Mouse (Mus musculus) forebrain, postnatal 0 days (tissue): ENCODE measurements at regions not wholly inside any gene's neighbourhood (a gene's known extent, or its start where the extent isn't known, plus 50 kb on each side); places are given as distances from the start of the nearest gene placed in this dataset.

Source experiments
- ATAC-seq: fragments of 200-750 bp; cut with Nextera tagmentation; 2 replicates; pipeline ENCODE4 v1.8.0; 2017; ENCODE audit warnings: mild to moderate bottlenecking, moderate library complexity
- DNase-seq: peaks from one replicate; pipeline ENCODE4 v3.0.0-alpha.2; 2015
- H3K27ac ChIP-seq: fragments of 300-500 bp; sonication (generic); 2 replicates; pipeline ENCODE4 v1.5.1; 2014; ENCODE audit warnings: low read depth, mild to moderate bottlenecking, antibody characterized with exemption, low read length, moderate library complexity, mixed read lengths
- H3K27me3 ChIP-seq: fragments of 300-500 bp; sonication (generic); 2 replicates; pipeline ENCODE4 v1.6.1; 2014; ENCODE audit warnings: mild to moderate bottlenecking, low read length, mixed read lengths; ENCODE audit not compliant: insufficient read depth
- H3K36me3 ChIP-seq: fragments of 300-500 bp; sonication (generic); 2 replicates; pipeline ENCODE4 v1.6.1; 2014; ENCODE audit warnings: mild to moderate bottlenecking, moderate library complexity; ENCODE audit not compliant: insufficient read depth
- H3K4me1 ChIP-seq: fragments of 300-500 bp; sonication (generic); 2 replicates; pipeline ENCODE4 v1.6.1; 2014; ENCODE audit warnings: antibody characterized with exemption; ENCODE audit not compliant: insufficient read depth
- H3K4me2 ChIP-seq: fragments of 300-500 bp; sonication (generic); 2 replicates; pipeline ENCODE4 v1.6.1; 2014; ENCODE audit warnings: low read depth, mild to moderate bottlenecking, moderate library complexity
- H3K4me3 ChIP-seq: fragments of 300-500 bp; sonication (generic); 2 replicates; pipeline ENCODE4 v1.5.1; 2014; ENCODE audit warnings: low read depth, low read length, mixed read lengths
- H3K9ac ChIP-seq: fragments of 300-500 bp; sonication (generic); 2 replicates; pipeline ENCODE4 v1.6.1; 2014; ENCODE audit warnings: mild to moderate bottlenecking
- H3K9me3 ChIP-seq: fragments of 300-500 bp; sonication (generic); 2 replicates; pipeline ENCODE4 v1.6.1; 2016; ENCODE audit warnings: low read length
- CTCF ChIP-seq: sonication (generic); IDR thresholded peaks from 2 replicates; pipeline ENCODE4 v1.5.1; 2016; ENCODE audit warnings: antibody characterized with exemption, control low read depth, low read depth
- WGBS: fragments of 180-500 bp; shearing (Covaris S2); extraction: QIAGEN DNeasy Blood & Tissue Kit; methylation state at CpG from one replicate; pipeline ENCODE4 v1.1.7; 2014; 5-methylcytosine and 5-hydroxymethylcytosine counted together

- no peak for DNase-seq
- no peaks in the 10 kb centered on the region for H3K4me1 ChIP-seq
- H3K9me3 ChIP-seq = no peaks in the 10 kb centered on the region
- H3K9ac ChIP-seq = no peak overlapping the region
- H3K27ac ChIP-seq = no peak overlapping the region
- no peak overlapping the region for H3K4me3 ChIP-seq
- H3K36me3 ChIP-seq = no peaks in the 10 kb centered on the region
- 86% methylated on average over 9 of the region's 9 CpGs for WGBS
- H3K27me3 ChIP-seq = no peaks in the 10 kb centered on the region
- no peak for TF ChIP-seq CTCF
- no peak overlapping the region for H3K4me2 ChIP-seq
- no peak for ATAC-seq
Observed at GRCm38 (mm10) chr5:74121861-74122630, 53.8 kb upstream of the Usp46 start.

GRCm38 (mm10) chr5:74126015-74126896, 58.0 kb upstream of the Usp46 start:
- ATAC-seq = peak; percentile 94
- peak overlapping the region; percentile 30 for H3K4me2 ChIP-seq
- no peak overlapping the region for H3K9ac ChIP-seq
- WGBS = 74% methylated on average over 32 of the region's 32 CpGs
- no peaks in the 10 kb centered on the region for H3K36me3 ChIP-seq
- no peaks in the 10 kb centered on the region for H3K4me1 ChIP-seq
- H3K27ac ChIP-seq = no peak overlapping the region
- peak overlapping the region; percentile 25 for H3K4me3 ChIP-seq
- DNase-seq = peak; percentile 62
- TF ChIP-seq CTCF = no peak
- H3K27me3 ChIP-seq = no peaks in the 10 kb centered on the region
- H3K9me3 ChIP-seq = no peaks in the 10 kb centered on the region

GRCm38 (mm10) chr5:74127518-74127917, 59.3 kb upstream of the Usp46 start:
- Histone ChIP-seq H3K27ac (no peak overlapping the region), H3K27me3 (no peaks in the 10 kb centered on the region), H3K9me3 (no peaks in the 10 kb centered on the region), H3K4me3 (no peak overlapping the region), H3K9ac (no peak overlapping the region), H3K4me1 (no peaks in the 10 kb centered on the region), H3K4me2 (no peak overlapping the region), H3K36me3 (no peaks in the 10 kb centered on the region)
- WGBS = 94% methylated on average over 6 of the region's 6 CpGs
- TF ChIP-seq CTCF = 0 out of 2 replicates have a peak, but pooled peaks have one; percentile 4
- no peak for ATAC-seq
- DNase-seq = no peak

GRCm38 (mm10) chr5:74129636-74130035, 61.4 kb upstream of the Usp46 start:
- peak; percentile 38 for DNase-seq
- no peak overlapping the region for H3K9ac ChIP-seq

DNA sequence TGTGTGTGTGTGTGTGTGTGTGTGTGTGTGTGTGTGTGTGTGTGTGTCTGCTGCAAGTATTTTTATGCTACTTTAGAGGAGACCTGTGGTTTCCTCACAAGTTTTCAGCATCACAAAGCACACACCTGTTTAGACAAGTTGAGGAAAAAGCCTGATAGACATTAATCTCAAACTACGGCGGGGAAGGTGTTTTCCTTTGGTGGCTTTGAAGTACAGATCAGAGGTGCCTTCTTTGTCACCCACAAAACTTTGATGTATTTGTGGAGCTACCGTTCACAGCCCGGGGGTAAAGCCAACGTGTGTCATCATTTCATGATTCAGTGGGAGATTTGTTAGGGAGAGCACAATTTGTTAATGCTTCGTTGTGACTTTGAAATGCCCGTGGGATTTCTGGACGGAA, 62.4 kb upstream of the Rasl11b start:
- Histone ChIP-seq H3K9me3 (no peaks in the 10 kb centered on the region), H3K27ac (no peak overlapping the region), H3K4me2 (no peak overlapping the region), H3K27me3 (no peaks in the 10 kb centered on the region), H3K4me3 (no peak overlapping the region), H3K36me3 (no peaks in the 10 kb centered on the region), H3K4me1 (no peaks in the 10 kb centered on the region), H3K9ac (no peak overlapping the region)
- no peak for TF ChIP-seq CTCF
- DNase-seq (no peak), ATAC-seq (no peak)
- 56% methylated on average over 8 of the region's 8 CpGs for WGBS

More at GRCm38 (mm10) chr5:74129636-74130035, 61.4 kb upstream of the Usp46 start:
- H3K4me2 ChIP-seq = no peak overlapping the region
- H3K4me3 ChIP-seq = no peak overlapping the region
- no peak for ATAC-seq
- TF ChIP-seq CTCF = no peak
- no peaks in the 10 kb centered on the region for H3K36me3 ChIP-seq
- H3K9me3 ChIP-seq = no peaks in the 10 kb centered on the region
- no peaks in the 10 kb centered on the region for H3K27me3 ChIP-seq
- no peaks in the 10 kb centered on the region for H3K4me1 ChIP-seq
- no peak overlapping the region for H3K27ac ChIP-seq

DNA sequence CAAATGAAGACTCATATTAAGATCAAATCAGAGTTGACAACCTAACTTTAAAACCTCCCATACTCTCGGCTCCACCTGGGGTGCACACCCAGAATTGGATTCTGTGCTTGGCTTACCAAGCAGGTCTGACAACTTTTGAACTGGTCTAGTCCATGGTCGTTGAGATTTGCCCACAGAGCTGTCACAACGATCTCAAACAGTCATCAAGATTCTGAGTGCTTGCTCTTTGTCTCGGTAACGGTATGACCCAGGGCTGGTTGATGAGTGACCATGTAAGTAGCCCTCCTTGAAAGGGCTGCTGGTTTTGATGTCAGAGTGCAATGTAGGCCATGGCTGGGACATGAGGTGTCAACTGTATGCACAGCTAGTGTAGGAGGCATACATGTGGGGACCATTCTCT, 58.7 kb upstream of the Rasl11b start:
- no peak for ATAC-seq
- H3K4me1 ChIP-seq = no peaks in the 10 kb centered on the region
- TF ChIP-seq CTCF = no peak

More for the DNA sequence above, 58.7 kb upstream of the Rasl11b start:
- no peaks in the 10 kb centered on the region for H3K9me3 ChIP-seq
- no peak overlapping the region for H3K27ac ChIP-seq
- H3K4me2 ChIP-seq = no peak overlapping the region
- no peaks in the 10 kb centered on the region for H3K27me3 ChIP-seq
- no peak overlapping the region for H3K4me3 ChIP-seq
- WGBS = 71% methylated on average over 5 of the region's 5 CpGs
- no peak overlapping the region for H3K9ac ChIP-seq
- no peak for DNase-seq
- H3K36me3 ChIP-seq = no peaks in the 10 kb centered on the region
